Mouse (Mus musculus) adrenal gland, adult 8-10 months (tissue): ENCODE data around the gene Ttc28. TPM values are rescaled to one million over a fixed set of nuclear protein-coding genes. Genes with fewer than 3 reads are reported as not detected.
A peak's percentile ranks its signal among the peaks of the same experiment; 100 is the strongest.

Experiments used
- DNase-seq: peaks from one replicate; pipeline ENCODE4 v3.0.0; 2022
- total RNA-seq, 4 experiments: library from RNA; stranded (reverse); gene quantifications; 2 replicates each; pipeline ENCODE4 v1.2.4; 2022

The Ttc28 gene
- total RNA-seq, 4 experiments from 2014 or later = 21.2 to 36.3 (median 29.8) TPM

GRCm38 (mm10) chr5:111175842-111176241 is 296.2 kb downstream of the Ttc28 start:
- DNase-seq = no peak

DNA sequence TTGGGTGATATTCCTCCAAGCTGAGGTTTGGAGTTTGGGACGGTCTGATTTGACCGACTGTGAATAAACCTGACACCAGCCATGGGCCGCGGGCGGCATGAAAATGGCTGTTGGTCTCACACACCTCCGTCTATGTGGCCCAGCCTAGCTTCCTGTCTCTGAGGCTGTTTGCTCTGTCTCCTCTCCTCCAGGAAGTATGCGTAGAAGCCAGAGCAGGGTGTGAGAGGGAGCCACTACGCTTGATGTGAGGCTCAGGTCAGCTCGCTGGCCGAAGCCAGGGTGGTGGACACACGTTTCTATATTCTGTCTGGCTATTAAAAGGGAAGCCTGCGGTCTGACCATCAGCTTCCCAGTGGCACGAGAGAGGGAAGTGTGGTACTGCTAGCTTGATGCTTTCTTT is 296.8 kb downstream of the Ttc28 start:
- no peak for DNase-seq

GRCm38 (mm10) chr5:111178324-111179076 is 298.9 kb downstream of the Ttc28 start:
- peak; percentile 26 for DNase-seq

DNA sequence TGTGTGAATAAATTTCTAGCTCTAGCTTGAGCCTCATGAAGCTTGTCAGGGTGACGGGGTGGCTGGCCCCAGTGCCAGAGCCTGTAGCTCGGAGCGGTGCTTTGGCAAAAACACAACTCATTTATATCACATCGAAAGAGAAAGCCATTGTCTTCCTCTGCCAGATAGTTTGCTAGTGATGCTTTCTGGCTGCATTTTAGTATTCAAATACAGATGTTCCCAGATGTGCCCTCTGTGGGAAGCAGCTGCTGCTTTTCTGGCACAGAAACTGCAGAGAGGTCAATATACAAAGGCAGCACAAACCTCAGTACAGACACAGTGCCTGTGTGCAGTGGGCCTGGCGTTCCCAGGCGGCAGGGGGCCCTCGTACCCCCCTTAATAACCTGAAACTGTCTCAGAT is 300.0 kb downstream of the Ttc28 start:
- DNase-seq = no peak

GRCm38 (mm10) chr5:111180091-111181053 is 300.8 kb downstream of the Ttc28 start:
- no peak for DNase-seq

DNA sequence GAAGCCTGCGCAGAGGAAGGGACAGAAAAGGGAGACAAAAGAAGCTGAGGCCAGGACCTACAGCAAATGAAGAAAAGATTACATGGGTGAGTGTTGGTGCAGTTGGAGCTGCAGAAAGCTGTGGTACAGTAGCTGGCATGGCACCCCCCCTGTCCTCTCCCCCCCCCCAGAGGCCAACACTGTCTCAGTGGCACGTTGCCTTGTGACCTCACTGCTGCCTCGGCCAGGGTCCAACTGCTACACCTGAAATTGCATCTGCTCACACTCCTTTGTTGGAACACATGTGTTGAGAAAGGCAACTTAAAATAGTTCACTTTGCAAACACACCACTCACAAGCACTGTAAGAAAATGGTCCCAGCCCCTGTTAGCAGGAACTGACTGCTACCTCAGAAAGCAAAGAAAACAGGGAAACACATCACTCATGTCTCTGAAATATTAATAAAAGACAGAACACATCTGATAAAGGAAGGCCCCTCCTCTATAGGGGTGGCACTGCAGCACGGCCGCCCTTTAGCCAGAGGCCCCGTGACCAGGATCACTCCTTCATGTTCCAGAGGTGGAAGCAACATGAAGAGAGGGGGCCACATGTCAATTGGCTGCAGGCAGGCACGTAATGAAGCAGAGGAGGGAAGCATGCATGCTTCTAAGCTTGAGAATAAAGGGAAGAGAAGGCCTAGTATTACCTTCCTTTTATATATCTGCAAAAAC is 301.8 kb downstream of the Ttc28 start:
- DNase-seq = no peak

DNA sequence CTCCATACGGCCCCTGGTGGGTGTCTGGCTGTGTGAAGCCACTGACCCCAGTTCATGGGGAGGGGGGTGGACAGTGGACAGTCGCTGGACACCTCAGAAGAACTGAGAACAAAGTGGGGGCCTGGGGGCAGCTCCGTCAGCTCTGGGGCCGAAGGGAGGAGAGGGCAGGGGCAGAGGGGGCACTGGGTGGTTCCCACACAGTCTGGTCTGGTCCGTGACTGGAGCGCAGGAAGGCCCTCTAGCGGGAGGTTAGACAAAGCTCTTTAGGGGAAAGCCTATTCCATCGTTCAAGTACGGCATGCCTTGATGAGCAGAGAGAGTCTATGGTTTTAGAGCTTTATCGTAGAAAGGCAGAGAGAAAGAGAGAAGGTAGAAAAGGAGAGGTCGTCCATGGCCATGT is 307.0 kb downstream of the Ttc28 start:
- no peak for DNase-seq

DNA sequence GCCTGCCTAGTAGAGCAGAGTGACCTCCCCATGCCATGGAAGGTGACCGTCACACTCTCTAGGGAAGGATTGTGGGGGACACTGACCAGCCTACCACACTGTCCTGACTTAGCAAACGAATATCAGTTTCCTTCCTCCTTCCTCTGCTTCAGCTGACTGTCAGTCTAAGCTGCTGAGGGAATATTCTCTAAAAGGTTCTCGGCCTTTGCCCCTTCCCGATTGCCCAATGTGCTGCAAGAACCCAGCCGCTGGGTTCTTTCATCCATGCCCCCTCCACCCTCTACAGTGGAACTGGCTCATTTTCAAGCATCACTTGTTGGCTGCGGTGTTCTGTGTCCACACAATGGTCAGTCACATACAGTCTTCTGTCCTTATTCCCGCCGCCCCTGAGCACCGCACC is 312.4 kb downstream of the Ttc28 start:
- no peak for DNase-seq

GRCm38 (mm10) chr5:111194829-111195228 is 315.2 kb downstream of the Ttc28 start:
- no peak for DNase-seq

DNA sequence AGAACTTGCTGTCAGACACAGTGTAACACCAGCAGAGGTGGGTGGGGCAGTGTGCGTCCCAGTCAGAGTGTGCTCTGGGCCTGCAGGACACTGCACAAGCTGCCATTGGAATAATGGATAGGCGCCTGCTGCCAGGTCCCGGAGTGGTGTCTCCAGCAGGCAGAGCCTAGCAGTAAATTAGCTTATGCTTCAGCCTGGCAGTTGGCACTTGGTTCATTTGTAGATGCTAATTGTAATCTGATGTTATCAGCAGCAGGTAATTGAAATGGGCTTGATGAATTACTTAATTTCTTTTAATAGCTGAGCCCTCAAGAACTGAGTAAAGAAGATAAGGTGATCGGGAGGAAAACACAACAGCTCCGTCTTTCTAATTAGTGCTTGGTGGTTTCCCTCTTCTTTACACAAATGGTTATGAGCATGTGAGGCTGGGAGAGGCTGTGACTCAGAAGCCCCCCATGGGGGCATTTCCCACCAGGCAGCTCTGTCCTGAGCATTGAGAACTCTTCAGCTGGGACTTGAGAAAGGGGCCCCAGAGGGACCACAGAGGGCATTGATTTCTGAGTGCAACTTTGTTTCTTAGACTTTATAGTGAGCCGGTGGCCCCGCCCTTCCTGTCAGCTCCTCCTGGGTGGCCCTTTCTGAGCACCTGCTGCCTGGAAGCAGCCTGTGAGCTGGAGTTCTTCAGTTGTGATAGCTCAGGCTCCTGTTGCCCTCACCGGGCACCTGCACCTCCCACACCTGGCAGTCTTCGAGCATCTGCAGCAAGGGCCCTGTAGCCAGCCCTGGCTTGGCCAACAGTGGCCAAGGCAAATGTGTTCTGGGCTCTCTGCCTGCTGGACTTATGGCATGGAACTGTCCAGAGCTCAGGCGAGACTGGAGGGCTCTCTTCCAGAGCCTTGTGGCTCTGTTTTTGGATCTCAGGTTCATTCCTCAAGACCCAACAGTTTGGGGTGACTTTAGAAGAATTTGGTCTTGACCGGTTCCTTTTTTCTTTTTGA is 316.2 kb downstream of the Ttc28 start:
- no peak for DNase-seq

DNA sequence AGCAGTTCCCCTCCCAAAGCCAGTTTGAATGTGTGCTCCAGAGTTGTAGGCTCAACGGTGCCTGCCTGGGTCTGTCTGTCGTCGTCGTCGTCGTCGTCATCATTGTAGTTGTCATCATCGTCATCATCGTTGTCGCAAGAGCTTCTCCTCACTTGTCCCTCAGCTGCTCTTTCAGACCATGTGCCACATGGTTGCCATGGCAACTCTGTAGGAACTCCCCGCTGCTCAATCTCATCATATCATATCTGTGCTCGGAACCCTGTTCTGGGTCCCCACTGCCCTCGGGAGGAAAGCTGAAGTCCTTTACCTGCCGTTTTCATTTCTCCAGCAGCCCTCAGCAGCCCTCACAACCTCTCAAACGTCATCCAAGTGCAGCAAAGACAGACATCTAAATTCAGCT is 318.1 kb downstream of the Ttc28 start:
- DNase-seq = no peak

DNA sequence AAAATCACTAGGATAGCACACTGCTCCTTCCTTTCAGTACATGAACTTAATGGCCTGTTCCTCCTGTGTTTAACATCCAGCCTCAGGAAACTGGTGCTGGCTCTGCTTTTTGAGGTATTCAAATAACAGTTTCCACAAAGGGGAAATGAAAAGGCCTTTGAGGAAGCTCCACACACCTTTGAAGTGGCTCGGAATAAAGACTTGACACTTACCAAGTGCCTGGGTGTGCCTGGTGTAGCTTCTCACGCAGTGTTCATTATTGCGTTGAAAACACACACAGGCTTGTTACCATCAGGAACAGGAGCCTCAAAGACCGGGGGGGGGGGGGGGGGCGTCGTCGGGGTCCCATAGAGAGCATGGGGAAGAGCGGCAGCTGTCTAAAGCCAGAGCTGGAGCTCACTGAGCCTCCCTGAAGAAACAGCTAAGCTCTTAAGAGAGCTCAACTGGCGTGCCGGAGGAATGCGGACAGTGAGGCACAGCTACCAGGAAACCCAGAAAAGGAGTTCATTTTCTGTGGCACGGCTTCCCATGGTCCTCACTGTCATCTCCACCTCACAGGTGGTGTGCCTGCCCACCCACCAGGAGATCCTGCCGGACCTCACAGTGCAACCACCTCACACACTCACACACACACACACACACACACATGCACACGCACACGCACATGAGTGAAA is 320.7 kb downstream of the Ttc28 start:
- DNase-seq = no peak

DNA sequence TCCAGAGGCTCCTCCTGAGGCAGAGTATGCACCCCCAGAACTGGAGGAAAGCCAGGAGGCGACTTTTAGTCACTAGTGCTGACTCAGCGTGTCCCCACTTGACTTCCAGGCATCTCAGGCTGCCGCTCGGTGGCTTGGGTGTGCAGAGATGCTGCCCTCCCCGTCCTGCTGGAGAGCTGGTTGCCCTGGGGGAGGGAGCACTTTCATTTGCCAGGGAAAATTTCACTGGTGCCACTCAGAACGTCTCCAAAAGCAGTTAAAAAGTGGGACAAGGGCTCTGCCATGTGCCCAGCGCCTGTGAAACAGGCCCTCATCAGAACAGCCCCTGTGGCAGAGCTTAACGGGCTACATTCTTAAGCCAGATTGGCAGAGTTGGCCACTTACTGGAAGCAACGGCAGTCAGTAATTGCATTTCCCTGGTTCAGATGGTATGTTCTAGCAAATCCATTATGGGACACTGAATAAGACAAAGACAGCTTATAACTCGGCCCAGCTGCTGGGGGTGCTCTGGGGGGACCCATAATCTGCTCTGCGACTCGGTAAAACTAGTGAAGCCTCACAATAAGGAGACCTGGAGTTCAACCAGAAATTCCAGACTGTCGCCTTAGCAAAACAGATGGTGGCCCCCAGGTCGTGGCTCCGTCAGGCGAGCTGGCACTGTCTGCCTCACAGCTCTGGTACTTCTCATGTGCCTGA is 321.5 kb downstream of the Ttc28 start:
- DNase-seq = peak; percentile 53

DNA sequence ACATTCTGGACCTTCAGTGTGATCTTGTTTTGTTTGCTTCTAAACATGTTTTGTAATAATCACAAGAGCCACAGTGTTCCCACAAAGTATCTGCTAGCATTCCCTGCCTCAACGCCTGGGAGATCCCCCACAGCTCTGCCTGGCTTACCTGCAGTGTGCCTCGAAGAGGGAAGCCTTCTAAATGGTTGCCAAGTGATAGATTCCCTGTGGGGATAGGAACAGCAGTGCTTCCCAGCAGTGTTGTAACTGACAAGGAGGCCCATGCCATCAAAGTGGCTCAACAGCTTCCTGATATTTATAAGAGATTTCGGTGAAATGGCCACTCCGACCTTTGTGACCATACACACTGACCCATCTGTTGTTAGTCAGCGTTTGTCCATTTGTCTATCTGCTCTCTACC is 324.6 kb downstream of the Ttc28 start:
- no peak for DNase-seq

- DNase-seq = no peak
Observed at GRCm38 (mm10) chr5:111204976-111205586, 325.5 kb downstream of the Ttc28 start.

DNA sequence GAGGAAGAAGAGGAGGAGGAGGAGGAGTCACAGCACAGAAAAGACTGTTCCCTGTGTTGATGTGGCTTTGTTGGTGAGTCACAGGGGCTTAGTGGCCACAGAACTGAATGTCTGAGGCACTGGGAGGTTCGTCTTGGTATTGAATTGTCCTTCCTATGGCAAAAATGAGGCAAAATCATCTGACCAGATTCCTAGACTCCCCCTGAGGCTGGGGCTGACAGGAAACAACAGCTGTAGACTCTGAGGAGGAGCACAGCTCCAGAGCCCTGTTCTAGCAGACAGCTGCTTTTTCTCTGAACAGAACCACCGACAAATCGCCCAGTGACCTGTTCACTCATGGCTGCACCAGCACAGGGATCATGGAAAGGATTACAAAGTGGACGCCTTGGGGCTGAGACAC is 326.2 kb downstream of the Ttc28 start:
- no peak for DNase-seq

DNA sequence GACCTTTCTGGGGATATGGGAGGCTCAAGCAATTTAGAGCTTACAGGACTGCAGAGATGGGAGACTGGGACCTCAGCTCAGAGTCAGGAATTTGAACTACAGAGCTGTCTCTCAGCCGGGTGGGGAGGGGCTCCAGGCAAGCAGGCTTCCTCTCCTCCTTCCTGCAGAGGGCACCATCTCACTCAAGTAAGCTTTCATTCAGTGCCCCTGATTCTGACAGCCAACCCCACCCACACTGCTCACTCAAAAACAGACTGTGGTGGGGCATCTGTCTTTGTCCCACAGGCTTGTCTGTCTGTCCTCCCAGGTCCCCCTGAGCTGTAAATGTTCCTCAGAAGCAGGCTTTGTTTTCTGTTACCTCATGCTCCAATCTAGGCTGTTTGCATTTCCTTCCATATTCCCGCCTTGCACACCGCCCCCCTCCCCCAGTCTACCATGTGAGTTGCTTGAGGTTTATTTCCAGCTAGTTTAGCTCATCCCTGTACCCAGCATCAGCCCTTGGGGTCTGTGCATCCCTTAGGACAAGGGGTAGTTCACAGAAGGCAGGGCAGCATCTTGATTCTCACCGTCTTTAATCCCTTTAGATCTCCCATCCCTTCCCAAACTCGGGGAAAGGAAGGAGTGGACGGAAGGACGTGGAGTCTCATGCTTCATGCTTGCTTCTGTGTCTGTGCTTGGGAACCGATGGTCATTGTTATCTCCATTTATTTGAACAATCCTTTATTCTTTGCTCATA is 328.5 kb downstream of the Ttc28 start:
- DNase-seq = no peak

DNA sequence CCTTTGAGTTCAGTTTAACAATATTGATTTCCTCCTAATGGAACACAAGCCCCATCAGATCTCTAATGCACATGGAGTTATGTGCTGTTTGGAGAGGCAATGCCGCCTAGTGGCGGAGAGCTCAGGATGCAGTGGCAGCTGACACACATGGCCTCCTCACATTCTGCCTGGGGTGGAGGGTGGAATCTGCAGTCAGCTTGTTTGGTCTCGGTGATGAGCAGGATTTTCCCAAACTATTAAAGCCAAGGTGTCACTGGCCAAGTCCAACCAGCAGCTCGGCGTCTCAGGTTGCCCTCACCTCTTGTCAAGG is 329.0 kb downstream of the Ttc28 start:
- no peak for DNase-seq

DNA sequence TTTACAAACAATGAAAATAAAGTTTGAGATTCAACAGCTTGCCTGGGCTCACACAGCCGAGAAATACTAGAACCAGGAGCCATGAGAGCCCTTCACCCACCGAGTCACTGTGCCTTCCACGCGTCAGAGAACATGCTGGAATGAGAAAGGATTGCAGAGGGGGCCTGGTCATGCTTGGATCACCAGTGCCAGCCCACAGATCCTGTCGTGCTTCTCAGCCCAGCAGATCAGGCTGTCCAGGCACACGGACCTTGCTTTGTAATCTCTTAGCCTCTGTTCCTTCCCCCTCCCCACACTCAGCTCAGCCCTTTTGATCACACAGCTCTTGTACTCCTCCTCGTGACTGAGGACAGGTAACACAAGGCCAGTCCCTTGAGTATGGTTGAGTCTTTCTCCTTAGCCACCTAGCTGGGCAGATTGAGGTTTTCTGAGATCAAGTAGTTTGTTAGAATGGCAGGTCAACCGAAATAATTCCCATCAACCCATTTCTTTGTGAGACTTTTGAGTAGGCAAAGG is 334.4 kb downstream of the Ttc28 start:
- no peak for DNase-seq
